Mouse (Mus musculus) ES-E14 (cell line): ENCODE measurements at regions not wholly inside any gene's neighbourhood (a gene's known extent, or its start where the extent isn't known, plus 50 kb on each side); places are given as distances from the start of the nearest gene placed in this dataset.

ENCODE experiments used
- CHD2 ChIP-seq: IDR thresholded peaks from 2 replicates; pipeline ENCODE4 v1.6.1; 2014; ENCODE audit warnings: mild to moderate bottlenecking, low read depth, low read length, inconsistent platforms
- MAFK ChIP-seq: IDR thresholded peaks from 2 replicates; pipeline ENCODE4 v1.6.1; 2014; ENCODE audit warnings: mild to moderate bottlenecking, low read depth, low read length, inconsistent platforms; ENCODE audit not compliant: insufficient read depth
- ZNF384 ChIP-seq: IDR thresholded peaks from 2 replicates; pipeline ENCODE4 v1.6.1; 2012; ENCODE audit warnings: low read depth, low read length, inconsistent platforms

- TF ChIP-seq ZNF384 (no peak), CHD2 (no peak), MAFK (no peak)
These were observed 248.9 kb downstream of the Scg2 start for GRCm38 (mm10) chr1:79191031-79191430.
